Mouse (Mus musculus): ENCODE results near the gene Naa38. TPM values are rescaled to one million over a fixed set of nuclear protein-coding genes. Genes with fewer than 3 reads are reported as not detected.

The Naa38 gene
- polyA plus RNA-seq, 1 experiment from 2014 or later: 141 TPM

GRCm38 (mm10) chr11:69413221-69414181 is 18.2 kb downstream of the Naa38 start, which contains the start of gene Kdm6b:
Kdm6b (minus strand) TSS chr11:69413675.
- peak within 1 kb of the TSS; percentile 98 for H3K4me2 ChIP-seq (ENCODE audit: low read depth, severe bottlenecking)
- H3K27ac ChIP-seq (replicated peaks; ENCODE audit: low read depth, low read length): peak within 1 kb of the TSS; percentile 97
- H3K9me3 ChIP-seq (ENCODE audit: control insufficient read depth, low read length): no peaks in the 10 kb centered on the region
- peak; percentile 68 for DNase-seq (ENCODE audit: low spot score)
- no peaks in the 10 kb centered on the region; the same call in 1 of the 2 replicates for H3K36me3 ChIP-seq (ENCODE audit: control insufficient read depth, insufficient read depth, low read length)
- no peak within 1 kb of the TSS for H3K9ac ChIP-seq (ENCODE audit: low read length)
- WGBS: 39% methylated on average over 12 of the region's 12 CpGs
- no peaks in the 10 kb centered on the region for H3K27me3 ChIP-seq (ENCODE audit: control insufficient read depth, insufficient read depth, low read length)
- peaks cover 37% of the 10 kb centered on the region for H3K4me1 ChIP-seq (ENCODE audit: control insufficient read depth, insufficient read depth, low read length)
- ATAC-seq (ENCODE audit: insufficient number of reproducible peaks, low FRiP score, low TSS enrichment, low read depth): no peak
- peak within 1 kb of the TSS; percentile 70 for H3K4me3 ChIP-seq (ENCODE audit: low read depth, low read length)

GRCm38 (mm10) chr11:69414421-69415326 is 19.4 kb downstream of the Naa38 start:
- ATAC-seq (ENCODE audit: insufficient number of reproducible peaks, low FRiP score, low TSS enrichment, low read depth) (no peak), DNase-seq (ENCODE audit: low spot score) (no peak)
- H3K27ac ChIP-seq (replicated peaks; ENCODE audit: low read depth, low read length): peak overlapping the region; percentile 97
- H3K9me3 ChIP-seq (ENCODE audit: control insufficient read depth, low read length): no peaks in the 10 kb centered on the region
- WGBS: 6% methylated on average over 4 of the region's 4 CpGs
- no peaks in the 10 kb centered on the region for H3K27me3 ChIP-seq (ENCODE audit: control insufficient read depth, insufficient read depth, low read length)
- H3K4me3 ChIP-seq (ENCODE audit: low read depth, low read length): peak overlapping the region; percentile 70
- peak overlapping the region; percentile 98 for H3K9ac ChIP-seq (ENCODE audit: low read length)
- no peaks in the 10 kb centered on the region for H3K36me3 ChIP-seq (ENCODE audit: control insufficient read depth, insufficient read depth, low read length)
- peaks cover 37% of the 10 kb centered on the region for H3K4me1 ChIP-seq (ENCODE audit: control insufficient read depth, insufficient read depth, low read length)
- peak overlapping the region; percentile 98 for H3K4me2 ChIP-seq (ENCODE audit: low read depth, severe bottlenecking)

- DNase-seq (ENCODE audit: low spot score): peak; percentile 70
- peak overlapping the region; percentile 98 for H3K9ac ChIP-seq (ENCODE audit: low read length)
- H3K27ac ChIP-seq (replicated peaks; ENCODE audit: low read depth, low read length): peak overlapping the region; percentile 97
- no peaks in the 10 kb centered on the region for H3K9me3 ChIP-seq (ENCODE audit: control insufficient read depth, low read length)
- peak overlapping the region; percentile 70 for H3K4me3 ChIP-seq (ENCODE audit: low read depth, low read length)
- peaks cover 39% of the 10 kb centered on the region for H3K4me1 ChIP-seq (ENCODE audit: control insufficient read depth, insufficient read depth, low read length)
- no peaks in the 10 kb centered on the region for H3K36me3 ChIP-seq (ENCODE audit: control insufficient read depth, insufficient read depth, low read length)
- H3K27me3 ChIP-seq (ENCODE audit: control insufficient read depth, insufficient read depth, low read length): no peaks in the 10 kb centered on the region
- ATAC-seq (ENCODE audit: insufficient number of reproducible peaks, low FRiP score, low TSS enrichment, low read depth): no peak
- peak overlapping the region; percentile 98 for H3K4me2 ChIP-seq (ENCODE audit: low read depth, severe bottlenecking)
- WGBS: 0% methylated on average over 3 of the region's 3 CpGs
Observed at GRCm38 (mm10) chr11:69415327-69415667, 20.0 kb downstream of the Naa38 start.

- WGBS: 0% methylated on average over 13 of the region's 25 CpGs
- Histone ChIP-seq H3K27ac (replicated peaks; ENCODE audit: low read depth, low read length) (peak overlapping the region; percentile 97), H3K4me1 (ENCODE audit: control insufficient read depth, insufficient read depth, low read length) (peaks cover 45% of the 10 kb centered on the region), H3K36me3 (ENCODE audit: control insufficient read depth, insufficient read depth, low read length) (no peaks in the 10 kb centered on the region), H3K27me3 (ENCODE audit: control insufficient read depth, insufficient read depth, low read length) (no peaks in the 10 kb centered on the region), H3K4me2 (ENCODE audit: low read depth, severe bottlenecking) (peak overlapping the region; percentile 98), H3K4me3 (ENCODE audit: low read depth, low read length) (peak overlapping the region; percentile 70), H3K9me3 (ENCODE audit: control insufficient read depth, low read length) (no peaks in the 10 kb centered on the region), H3K9ac (ENCODE audit: low read length) (peak overlapping the region; percentile 98)
- DNase-seq (ENCODE audit: low spot score) (peak; percentile 83), ATAC-seq (ENCODE audit: insufficient number of reproducible peaks, low FRiP score, low TSS enrichment, low read depth) (0 out of 2 replicates have a peak, but pooled peaks have one; percentile 4)
Observed at GRCm38 (mm10) chr11:69415668-69416451, 20.6 kb downstream of the Naa38 start.

GRCm38 (mm10) chr11:69416509-69416908 is 21.2 kb downstream of the Naa38 start:
- peak overlapping the region; percentile 97 for H3K27ac ChIP-seq (replicated peaks; ENCODE audit: low read depth, low read length)
- peak overlapping the region; percentile 70 for H3K4me3 ChIP-seq (ENCODE audit: low read depth, low read length)
- no peaks in the 10 kb centered on the region for H3K36me3 ChIP-seq (ENCODE audit: control insufficient read depth, insufficient read depth, low read length)
- H3K27me3 ChIP-seq (ENCODE audit: control insufficient read depth, insufficient read depth, low read length): peaks cover 3% of the 10 kb centered on the region; the same call in 1 of the 2 replicates
- 0% methylated on average over 4 of the region's 4 CpGs for WGBS
- peak overlapping the region; percentile 84 for H3K4me2 ChIP-seq (ENCODE audit: low read depth, severe bottlenecking)
- no peaks in the 10 kb centered on the region for H3K9me3 ChIP-seq (ENCODE audit: control insufficient read depth, low read length)
- ATAC-seq (ENCODE audit: insufficient number of reproducible peaks, low FRiP score, low TSS enrichment, low read depth) (no peak), DNase-seq (ENCODE audit: low spot score) (no peak)
- H3K9ac ChIP-seq (ENCODE audit: low read length): no peak overlapping the region
- H3K4me1 ChIP-seq (ENCODE audit: control insufficient read depth, insufficient read depth, low read length): peaks cover 50% of the 10 kb centered on the region

- Histone ChIP-seq H3K27me3 (ENCODE audit: control insufficient read depth, insufficient read depth, low read length) (peaks cover 5% of the 10 kb centered on the region; the same call in 1 of the 2 replicates), H3K9me3 (ENCODE audit: control insufficient read depth, low read length) (no peaks in the 10 kb centered on the region), H3K4me1 (ENCODE audit: control insufficient read depth, insufficient read depth, low read length) (peaks cover 50% of the 10 kb centered on the region), H3K9ac (ENCODE audit: low read length) (peak overlapping the region; percentile 43), H3K4me3 (ENCODE audit: low read depth, low read length) (peak overlapping the region; percentile 70), H3K27ac (replicated peaks; ENCODE audit: low read depth, low read length) (peak overlapping the region; percentile 97), H3K4me2 (ENCODE audit: low read depth, severe bottlenecking) (peak overlapping the region; percentile 84), H3K36me3 (ENCODE audit: control insufficient read depth, insufficient read depth, low read length) (no peaks in the 10 kb centered on the region)
- ATAC-seq (ENCODE audit: insufficient number of reproducible peaks, low FRiP score, low TSS enrichment, low read depth): no peak
- WGBS: 5% methylated on average over 8 of the region's 8 CpGs
- DNase-seq (ENCODE audit: low spot score): no peak
Observed at GRCm38 (mm10) chr11:69416921-69417448, 21.7 kb downstream of the Naa38 start.

- under 1% methylated on average over 39 of the region's 39 CpGs for WGBS
- Histone ChIP-seq H3K36me3 (ENCODE audit: control insufficient read depth, insufficient read depth, low read length) (no peaks in the 10 kb centered on the region), H3K4me1 (ENCODE audit: control insufficient read depth, insufficient read depth, low read length) (peaks cover 44% of the 10 kb centered on the region), H3K27me3 (ENCODE audit: control insufficient read depth, insufficient read depth, low read length) (peaks cover 12% of the 10 kb centered on the region; the same call in 1 of the 2 replicates), H3K27ac (replicated peaks; ENCODE audit: low read depth, low read length) (peak overlapping the region; percentile 97), H3K4me3 (ENCODE audit: low read depth, low read length) (peak overlapping the region; percentile 70), H3K4me2 (ENCODE audit: low read depth, severe bottlenecking) (peak overlapping the region; percentile 84), H3K9me3 (ENCODE audit: control insufficient read depth, low read length) (no peaks in the 10 kb centered on the region), H3K9ac (ENCODE audit: low read length) (peak overlapping the region; percentile 63)
- ATAC-seq (ENCODE audit: insufficient number of reproducible peaks, low FRiP score, low TSS enrichment, low read depth): peak; percentile 28; the same call in 1 of the 2 replicates
- DNase-seq (ENCODE audit: low spot score): peak; percentile 94
Observed at GRCm38 (mm10) chr11:69417449-69418384, 22.4 kb downstream of the Naa38 start.

Data from limb, embryonic 11.5 days (tissue).